Mouse (Mus musculus) heart, postnatal 14 days (tissue): ENCODE measurements around the gene Slc25a26. TPM values are rescaled to one million over a fixed set of nuclear protein-coding genes. Genes with fewer than 3 reads are reported as not detected.
"Not testable (repeated sequence)": the region's sequence is repeated elsewhere in the genome, so short reads cannot be mapped to it uniquely, and the experiment has no call there.

Source experiments
- DNase-seq, 2 experiments: peaks; one replicate each; pipeline ENCODE4 v3.0.0; 2021 to 2022
- intact Hi-C: fragments of 180-260 bp; cut with DNase I; formaldehyde crosslinking; loops from one replicate; pipeline ENCODE4 v1.15.1; 2025
- total RNA-seq, 2 experiments: library from RNA; stranded (reverse); gene quantifications; 2 replicates each; pipeline ENCODE4 v1.2.3; 2021

Slc25a26 gene
- total RNA-seq, 2 experiments from 2014 or later: 11.4 to 14.6 TPM

DNA sequence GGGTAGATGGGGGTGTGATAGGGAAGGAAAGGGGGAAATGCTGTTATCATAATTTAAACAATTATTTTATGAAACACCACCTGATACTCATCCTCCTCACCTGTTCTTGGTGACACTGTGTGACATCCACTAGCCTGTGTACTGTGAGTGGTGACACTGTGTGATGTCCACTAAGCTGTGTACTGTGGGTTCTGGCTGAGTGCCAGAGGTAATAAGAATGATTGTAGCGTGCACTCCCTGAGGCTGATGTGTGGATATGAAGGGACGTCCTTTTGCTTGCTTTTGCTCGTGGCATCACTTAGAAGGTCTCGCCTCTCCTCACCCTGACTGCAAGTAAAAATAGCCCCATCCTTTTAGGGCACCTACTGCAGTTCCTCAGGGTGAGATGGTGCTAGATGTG lies 47.1 kb downstream of the Slc25a26 start:
- intact Hi-C loops: loop anchor here (10.0 kb wide), 1 partner anchor 158 kb away; the partner anchor contains the start of gene Lrig1
- DNase-seq: no peak

DNA sequence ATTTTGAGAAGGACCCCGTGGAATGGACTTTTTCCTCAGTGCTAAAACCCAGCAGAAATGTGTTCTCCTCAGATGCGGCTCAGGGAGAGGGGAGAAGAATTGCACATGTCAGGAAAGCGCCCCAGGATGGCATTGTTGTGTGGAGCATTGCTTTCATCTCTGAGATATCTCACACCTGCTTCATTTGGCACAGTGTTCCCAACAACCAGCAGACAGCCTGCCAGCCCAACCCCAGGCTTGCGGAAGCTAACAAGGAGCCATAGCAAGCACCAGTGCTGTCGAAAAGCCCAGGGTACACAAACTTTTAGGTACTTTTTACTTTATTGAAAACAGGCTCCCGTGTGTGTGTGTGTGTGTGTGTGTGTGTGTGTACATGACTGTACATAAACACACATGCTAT lies 50.2 kb downstream of the Slc25a26 start:
- intact Hi-C loops: no loop called here
- no peak for DNase-seq

DNA sequence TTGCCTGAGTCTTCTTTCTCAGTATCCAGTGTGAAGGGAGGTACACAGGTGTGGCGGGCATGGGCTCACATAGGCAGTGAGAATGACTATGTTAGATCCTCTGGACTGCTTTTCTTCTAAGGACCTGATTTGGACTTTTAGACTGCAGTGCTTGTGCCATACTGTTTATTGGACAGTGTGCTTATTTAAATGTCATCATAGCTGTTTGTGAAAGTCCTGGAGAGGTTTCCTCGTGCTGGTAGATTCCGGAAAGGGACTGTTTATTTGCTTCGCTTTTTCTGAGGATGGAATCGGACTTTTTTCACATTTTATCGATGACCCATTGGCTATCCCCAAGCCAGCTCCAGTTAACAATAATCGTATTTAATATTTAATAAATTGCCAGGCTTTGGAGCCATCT lies 50.7 kb downstream of the Slc25a26 start:
- intact Hi-C loops: no loop called here

DNA sequence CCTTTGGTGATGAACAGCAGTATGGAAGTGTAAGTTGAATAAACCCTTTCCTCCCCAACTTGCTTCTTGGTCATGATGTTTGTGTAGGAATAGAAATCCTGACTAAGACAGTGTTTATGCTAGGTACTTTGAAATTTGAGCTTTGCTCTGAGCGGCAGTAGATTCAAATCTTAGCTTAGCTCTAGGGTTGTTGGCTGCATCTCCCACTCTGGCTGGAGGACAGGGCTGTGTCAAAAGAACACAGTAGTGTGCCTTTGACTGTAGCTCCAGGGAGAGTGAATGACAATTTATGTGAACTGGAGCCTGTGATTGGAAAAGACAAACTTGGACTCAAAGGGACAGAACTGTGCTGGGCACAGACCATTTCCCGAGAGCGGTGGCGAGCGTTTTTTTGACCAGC lies 53.0 kb downstream of the Slc25a26 start:
- DNase-seq: no peak
- intact Hi-C loops: no loop called here

More for the DNA sequence above, 50.7 kb downstream of the Slc25a26 start:
- DNase-seq: no peak

DNA sequence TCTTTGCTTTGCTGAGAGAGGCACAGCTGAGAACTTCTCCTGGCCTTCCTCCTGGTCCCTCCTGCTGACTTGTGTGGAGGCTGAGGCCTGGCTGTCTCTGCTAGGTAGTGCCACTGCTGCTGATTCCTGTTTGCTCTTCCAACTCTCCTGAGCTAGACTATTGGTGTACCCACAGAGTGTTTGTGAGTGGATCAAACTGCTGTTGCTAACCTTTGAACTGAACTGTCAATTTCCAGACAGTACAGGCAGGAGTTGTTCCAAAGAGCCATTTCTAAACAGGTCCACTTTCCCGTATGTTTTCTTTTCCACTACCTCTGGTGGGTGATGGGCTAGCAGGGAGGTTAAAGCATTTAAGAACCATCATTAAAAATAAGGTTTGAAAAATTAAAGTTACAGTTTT lies 58.5 kb downstream of the Slc25a26 start:
- DNase-seq, intact Hi-C loops: not testable (repeated sequence)

DNA sequence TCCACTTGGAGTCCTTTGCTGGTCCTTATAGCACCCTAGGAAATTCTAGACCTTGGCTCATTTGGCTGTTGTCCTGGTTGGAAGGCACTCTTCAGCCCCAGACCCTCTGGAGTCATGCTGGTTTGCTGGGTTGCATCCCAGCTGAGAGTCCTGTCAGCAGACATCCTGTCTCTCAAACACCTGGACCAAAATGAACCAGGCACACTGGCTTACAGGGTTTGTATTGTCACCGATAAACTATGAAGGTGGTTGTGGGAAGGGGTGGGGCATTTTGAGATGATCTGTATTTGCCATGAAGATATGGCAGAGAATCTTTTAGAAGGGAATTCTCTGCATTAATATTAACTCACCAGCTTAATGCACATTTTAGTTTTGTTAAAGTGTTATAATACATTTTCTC lies 60.8 kb downstream of the Slc25a26 start:
- intact Hi-C loops: no loop called here
- DNase-seq: no peak

DNA sequence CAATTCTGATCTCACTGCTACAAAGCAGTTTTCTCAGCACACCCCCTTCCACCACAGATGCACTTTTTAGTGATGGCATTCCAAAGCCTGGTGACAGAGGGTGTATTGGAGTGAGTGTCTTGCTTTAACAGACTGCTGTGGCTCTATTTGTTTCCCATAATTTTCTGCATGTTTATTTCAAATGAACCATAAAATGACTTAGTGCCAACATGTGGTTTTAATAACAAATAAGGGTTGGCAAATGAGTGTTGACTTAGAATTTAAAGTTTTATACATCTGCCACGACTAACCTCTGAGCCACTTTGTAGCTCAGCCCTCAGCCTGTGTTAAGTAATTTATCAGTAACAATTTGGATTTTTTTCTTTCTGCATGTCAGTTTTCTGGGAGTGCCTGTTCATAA lies 61.2 kb downstream of the Slc25a26 start:
- no peak for DNase-seq
- intact Hi-C loops: no loop called here

DNA sequence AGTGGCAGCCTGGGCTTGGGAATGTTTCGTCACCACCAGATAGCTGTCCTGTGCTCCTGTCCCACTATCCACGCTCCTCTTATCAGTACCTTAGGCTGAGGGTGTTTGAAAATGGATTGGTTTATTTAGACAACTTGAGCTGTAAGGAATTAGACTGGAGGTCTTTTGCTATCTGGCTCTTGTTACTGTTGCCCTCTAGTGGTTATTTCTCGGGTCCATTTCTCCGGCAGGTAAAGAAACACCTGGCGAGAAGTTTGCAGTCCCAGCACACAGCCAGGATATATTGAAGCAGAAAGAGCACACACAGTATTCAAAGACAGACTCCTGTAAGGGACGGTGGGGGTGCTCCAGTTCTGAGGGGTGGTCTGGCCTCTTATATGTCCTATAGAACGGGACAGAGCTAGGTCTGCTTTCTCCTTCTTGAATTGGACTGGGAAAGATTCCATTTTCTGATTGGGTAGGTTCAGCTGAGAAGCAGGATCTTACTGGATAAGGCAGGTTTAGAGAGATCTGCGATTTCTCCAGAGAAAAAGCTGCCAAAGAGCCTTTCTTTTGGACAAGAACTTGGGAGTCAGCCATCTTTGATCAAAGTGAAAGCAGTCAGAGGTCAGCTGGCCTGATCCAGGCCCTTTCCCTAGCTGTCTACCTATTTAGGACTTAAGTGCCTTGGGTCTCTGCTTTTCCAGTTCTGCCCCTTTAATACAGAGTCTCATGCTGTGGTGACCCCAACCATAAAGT lies 63.2 kb downstream of the Slc25a26 start:
- DNase-seq: no peak
- intact Hi-C loops: no loop called here

DNA sequence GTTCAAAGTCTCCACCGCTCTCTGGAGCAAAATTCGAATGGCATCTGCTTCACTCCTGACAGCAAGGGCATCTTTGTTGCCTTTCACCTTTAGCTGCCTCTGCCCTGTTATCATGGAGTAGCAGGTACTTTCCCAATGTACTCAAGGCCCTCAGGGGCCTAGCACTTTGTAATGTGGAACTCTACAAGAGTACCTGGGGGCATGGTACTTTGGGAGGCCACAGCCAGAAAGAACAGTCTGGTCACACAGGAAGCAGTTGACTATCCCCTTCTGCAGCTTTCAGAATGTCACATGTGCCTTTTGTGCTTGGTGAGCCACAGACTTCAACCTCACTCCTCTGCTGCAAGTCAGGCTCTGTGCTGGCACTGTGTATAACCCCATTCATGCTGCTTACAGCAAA lies 65.6 kb downstream of the Slc25a26 start:
- intact Hi-C loops: no loop called here
- DNase-seq: no peak

DNA sequence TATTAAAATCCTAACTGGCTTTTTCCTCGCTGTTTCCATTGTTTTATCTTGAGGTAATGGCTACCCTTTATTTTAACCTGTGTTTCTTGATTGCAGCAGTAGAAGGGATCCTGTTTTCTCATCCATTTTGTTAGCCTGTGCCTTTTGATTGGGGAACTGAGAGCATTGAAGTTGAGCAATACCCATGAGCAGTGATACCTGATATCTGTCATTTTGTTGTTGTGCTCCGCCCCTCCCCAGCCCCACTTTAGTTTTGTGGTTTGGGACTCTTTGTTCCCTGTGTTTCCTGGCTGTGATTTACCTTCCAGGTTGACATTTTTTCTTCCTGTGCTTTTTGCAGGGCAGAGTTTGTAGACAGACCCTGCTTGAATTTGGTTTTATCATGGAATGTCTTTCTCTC lies 67.9 kb downstream of the Slc25a26 start:
- DNase-seq: no peak
- intact Hi-C loops: no loop called here

DNA sequence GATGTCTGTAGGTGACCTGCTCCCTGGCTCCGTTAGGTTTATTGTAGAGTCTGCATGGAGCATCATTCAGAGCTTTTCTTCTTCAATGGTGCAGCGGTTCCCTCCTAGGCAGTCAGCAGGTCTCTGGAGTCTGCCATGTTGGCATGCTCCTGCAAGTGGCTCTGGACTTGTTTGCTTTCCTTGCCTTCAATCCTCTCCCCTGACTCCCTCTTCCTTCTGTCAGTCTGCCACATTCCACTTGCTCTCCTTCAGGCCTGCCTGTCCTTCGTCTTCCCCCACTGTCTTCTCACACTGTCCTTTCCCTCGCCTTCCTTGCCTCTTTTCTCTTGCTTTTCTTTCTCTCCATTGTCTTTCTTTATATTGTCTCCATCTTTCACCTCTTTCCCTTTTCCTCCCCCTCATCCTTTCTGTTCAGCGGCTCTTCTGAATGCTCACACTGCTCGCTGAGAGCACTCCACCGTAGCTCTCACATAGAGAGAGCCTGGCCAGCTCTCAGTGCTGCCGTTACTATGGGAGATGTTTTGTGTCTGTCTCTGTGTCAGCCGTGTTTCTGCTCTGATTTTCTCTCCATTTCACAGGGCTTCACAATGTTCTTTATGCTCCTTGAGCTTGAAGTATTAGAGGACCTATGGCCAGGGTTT lies 75.5 kb downstream of the Slc25a26 start:
- no peak for DNase-seq
- intact Hi-C loops: no loop called here

DNA sequence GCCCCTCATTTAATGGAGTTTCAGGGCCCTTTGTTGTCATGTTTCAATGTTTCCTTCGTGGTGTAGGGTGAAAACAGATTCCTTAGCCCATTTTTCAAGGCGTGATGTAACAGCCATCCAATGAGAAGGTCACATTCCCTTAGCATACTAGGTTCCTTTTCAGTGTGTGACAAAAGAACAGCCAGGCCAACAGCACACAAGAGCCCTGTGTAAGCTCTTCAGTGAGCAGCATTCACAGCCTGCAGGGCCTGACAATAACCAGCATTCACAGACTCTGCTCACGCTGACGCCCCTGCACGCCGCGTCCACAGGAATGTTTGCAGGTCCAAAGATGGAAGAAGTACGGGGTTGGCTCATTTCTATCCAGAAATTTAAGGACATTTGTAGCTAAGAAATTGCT lies 77.9 kb downstream of the Slc25a26 start:
- DNase-seq: no peak
- intact Hi-C loops: no loop called here

DNA sequence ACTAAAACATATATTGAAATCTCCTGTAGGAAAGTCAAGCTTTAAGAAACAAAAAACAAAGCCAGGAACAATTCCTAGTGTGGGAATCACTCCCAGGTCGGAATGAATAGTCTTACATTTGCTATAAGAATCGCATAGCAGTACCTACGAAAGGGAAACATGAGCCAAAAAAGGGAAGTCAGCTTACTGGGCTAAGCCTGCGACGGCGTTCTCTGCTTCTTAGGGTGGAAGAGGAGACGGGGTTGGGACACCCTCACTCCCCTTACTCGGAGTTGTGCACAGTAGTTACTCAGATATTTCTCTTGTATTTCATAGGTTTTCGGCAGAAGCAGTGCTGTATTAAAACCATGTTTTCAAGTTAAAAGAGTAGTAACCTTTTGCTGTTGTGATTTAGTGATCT lies 81.9 kb downstream of the Slc25a26 start:
- intact Hi-C loops: no loop called here

DNA sequence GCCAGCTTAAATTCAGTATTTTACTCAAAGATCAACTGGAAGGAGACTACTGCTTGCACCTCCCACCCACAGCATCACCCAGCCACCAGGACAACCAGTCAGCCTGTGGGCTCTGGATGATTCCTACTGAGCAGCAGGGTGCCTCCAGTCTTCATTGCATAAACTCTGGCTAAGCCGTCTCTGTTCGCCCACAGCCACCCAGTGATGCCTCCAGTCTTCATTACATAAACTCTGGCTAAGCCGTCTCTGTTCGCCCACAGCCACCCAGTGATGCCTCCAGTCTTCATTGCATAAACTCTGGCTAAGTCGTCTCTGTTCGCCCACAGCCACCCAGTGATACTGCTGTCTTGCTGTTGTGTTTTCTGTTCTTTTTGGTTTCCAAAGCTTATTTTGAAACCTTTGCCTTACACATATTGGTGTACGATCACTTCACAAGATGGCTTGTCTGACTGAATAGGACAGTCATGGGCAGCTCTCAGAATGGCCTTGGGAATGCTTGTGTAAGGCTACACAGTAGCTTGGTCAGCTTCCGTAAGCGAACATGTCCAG lies 84.1 kb downstream of the Slc25a26 start:
- no peak for DNase-seq
- intact Hi-C loops: no loop called here

More for the DNA sequence above, 81.9 kb downstream of the Slc25a26 start:
- DNase-seq: no peak

DNA sequence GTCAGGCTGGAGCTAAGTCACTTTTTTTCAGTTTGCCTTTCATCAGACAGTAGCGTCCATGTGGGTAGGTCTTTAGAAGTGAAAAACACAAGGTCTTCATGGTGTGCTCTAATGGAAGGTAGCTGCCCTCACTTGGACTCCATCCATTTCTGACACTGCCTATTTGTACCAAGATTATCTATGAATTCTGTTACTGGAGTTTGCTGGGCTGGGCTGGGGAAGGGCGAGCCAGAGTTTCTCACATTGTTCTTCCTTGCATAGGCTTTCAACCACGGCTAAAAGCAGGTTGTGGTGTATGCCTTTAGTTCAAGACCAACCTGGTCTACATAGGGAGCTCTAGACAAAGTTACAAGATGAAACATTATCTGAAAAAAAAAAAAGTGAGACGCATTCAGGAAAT lies 84.8 kb downstream of the Slc25a26 start:
- intact Hi-C loops: no loop called here
- no peak for DNase-seq

DNA sequence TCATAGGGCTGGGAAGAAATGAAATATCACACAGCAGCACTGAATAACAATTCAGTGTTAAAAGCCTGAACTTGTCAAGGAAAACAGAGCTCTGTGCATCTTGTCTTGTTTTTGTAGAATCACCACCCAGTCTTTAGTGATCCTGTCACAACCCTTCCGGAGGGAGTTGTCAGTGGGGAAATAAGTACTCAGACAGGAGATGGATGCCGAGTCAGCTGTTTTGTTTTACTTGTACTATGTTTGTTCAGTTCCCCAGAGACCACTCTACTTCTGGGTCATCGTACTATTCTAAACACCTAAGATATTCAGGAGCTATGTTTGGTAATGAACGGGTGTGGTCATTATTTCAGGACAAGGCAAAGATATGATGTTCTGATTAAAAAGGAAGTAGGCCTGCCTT lies 88.2 kb downstream of the Slc25a26 start:
- intact Hi-C loops: no loop called here

DNA sequence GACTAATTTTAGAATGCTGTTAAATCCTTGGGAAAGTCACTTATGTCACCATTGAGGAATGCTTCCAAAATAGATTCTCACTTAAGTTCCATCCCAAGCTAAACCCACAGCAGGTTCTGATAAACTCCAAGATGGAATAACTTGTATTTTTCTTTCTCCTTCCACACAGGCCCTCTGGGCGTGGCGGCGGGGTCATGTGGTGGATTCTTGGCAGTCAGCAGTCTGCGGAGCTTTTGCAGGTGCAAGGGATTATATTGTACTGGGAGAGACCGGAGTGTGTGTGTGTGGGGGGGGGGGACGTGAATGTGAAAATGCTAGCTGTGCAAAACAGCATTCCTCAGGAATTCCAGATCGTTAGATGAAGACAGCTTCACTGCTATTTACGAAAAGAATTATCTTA lies 92.1 kb downstream of the Slc25a26 start:
- DNase-seq: peak; percentile 61 to 68
- intact Hi-C loops: no loop called here

More for the DNA sequence above, 88.2 kb downstream of the Slc25a26 start:
- no peak for DNase-seq

DNA sequence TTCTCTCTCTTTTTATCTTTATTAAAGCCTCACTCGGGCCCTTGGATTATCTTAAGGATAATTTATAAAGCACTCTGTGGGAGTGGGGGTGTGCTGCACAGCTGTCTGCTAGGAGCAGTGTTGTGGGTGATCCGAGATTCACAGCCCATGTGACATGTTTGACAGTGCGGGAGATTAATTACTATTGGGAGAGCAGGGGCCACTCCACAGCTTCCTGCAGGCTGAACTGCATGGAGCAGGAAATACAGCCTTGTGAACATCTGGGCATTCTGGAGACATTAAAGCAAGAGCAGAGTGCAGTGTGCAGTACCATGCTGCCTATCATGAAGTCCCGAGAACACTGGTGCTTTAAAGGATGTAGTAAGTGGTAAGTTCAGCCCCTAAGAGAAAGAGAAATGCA lies 92.6 kb downstream of the Slc25a26 start:
- DNase-seq: no peak

DNA sequence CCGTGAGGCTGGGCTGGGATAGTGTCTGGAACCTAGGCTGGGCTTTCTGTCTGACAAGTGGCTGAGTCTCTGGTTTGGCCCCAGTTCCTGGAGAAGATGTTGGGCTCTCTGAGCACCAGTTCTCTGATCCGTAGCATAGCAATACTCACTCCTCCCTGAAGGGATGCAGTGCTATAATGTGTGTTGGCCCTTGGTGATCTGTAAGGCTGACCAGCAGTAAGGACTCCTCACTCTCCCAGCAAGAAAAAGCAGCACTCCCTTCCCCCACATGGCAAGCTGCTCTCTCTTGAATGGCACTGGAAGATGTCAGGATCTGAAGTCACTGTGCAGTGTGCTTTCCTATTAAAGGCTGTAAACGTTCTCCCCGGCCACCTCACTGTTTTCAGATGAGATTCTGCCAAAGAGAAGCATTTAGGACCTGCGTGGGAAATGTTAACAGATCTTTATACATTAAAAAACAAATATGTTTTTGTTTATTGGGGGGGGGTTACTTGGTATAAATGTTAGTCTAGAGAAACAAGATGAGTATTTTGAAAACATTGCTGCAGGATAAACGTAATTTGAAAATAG lies 94.0 kb downstream of the Slc25a26 start:
- intact Hi-C loops: no loop called here
- DNase-seq: no peak

More for the DNA sequence above, 92.6 kb downstream of the Slc25a26 start:
- intact Hi-C loops: no loop called here

DNA sequence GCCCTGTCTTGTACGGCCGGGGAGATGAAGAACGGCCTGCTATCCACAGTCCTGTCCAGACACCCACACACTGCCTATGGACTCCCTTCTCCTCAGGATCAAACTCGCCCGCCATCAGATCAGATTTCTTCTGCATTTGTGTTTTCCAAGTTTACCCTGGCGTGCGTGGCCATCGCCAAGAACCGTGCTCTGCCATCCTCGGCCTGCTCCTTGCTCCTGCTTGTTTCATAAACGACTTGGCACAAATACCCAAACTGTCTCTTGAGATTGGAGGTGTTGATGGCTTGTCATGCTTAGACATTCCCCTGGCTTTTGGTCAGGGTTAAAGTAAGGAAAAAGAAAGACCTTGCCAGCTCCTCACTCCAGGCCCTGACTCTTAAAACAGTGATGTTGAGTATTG lies 94.6 kb downstream of the Slc25a26 start:
- intact Hi-C loops: no loop called here
- no peak for DNase-seq

DNA sequence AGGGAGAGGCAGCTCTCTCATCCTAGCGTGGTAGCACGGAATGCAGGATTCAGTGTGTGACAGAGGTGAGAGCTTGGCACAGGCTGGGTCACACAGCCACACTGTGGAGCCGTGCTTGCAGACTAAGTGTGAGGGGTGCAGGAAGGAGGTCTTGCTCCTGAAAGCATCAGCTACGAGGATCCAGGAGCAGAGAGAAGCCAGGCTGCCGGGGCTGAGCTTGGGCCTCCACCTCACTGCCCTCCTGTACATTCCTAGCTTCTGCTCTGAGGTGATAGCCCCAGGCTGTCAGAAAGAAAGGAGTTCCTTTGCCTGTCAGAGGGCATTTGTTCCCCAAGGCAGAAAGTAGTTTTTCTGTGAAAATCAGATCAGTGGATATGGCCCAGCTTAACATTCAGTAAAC lies 95.1 kb downstream of the Slc25a26 start:
- DNase-seq: no peak
- intact Hi-C loops: no loop called here
